Mouse (Mus musculus): ENCODE results near the gene Ddr2.

GRCm38 (mm10) chr1:170010716-170011505 lies 99.7 kb downstream of the Ddr2 start:
- TF ChIP-seq NELFE (IDR thresholded peaks at IDR 0.05; ENCODE audit: low read depth, low read length): no peak
- no peak for TF ChIP-seq CTCF (conservative IDR thresholded peaks at IDR 0.05 in 1 of 2, IDR thresholded peaks at IDR 0.05 in 1 of 2; ENCODE audit: low read depth in 2 of 2, low read length in 2 of 2)
- TF ChIP-seq EP300 (IDR thresholded peaks at IDR 0.05; ENCODE audit: low read length): no peak
- no peak for TF ChIP-seq MEF2A (IDR thresholded peaks at IDR 0.05; ENCODE audit: borderline replicate concordance, low read depth, low read length)
- TF ChIP-seq POLR2A (IDR thresholded peaks at IDR 0.05; ENCODE audit: low read depth, low read length): no peak
- TF ChIP-seq RCOR1 (conservative IDR thresholded peaks at IDR 0.05; ENCODE audit: low read depth, low read length): no peak
- no peak for TF ChIP-seq USF2 (conservative IDR thresholded peaks at IDR 0.05; ENCODE audit: low read depth, low read length)
- no peak for TF ChIP-seq BHLHE40 (IDR thresholded peaks at IDR 0.05; ENCODE audit: low read depth, low read length)
- TF ChIP-seq GABPA (IDR thresholded peaks at IDR 0.05; ENCODE audit: insufficient replicate concordance, low read depth, low read length): no peak
- TF ChIP-seq HCFC1 (IDR thresholded peaks at IDR 0.05; ENCODE audit: low read depth, low read length): no peak
- TF ChIP-seq ELF1 (IDR thresholded peaks at IDR 0.05; ENCODE audit: low read depth, low read length): no peak

All from CH12.LX (cell line).